Mouse (Mus musculus) lung, adult 2 months (tissue): ENCODE measurements around the gene Rad51c.

Experiments used
- CTCF ChIP-seq: fragments of 200-500 bp; IDR thresholded peaks from 2 replicates; pipeline ENCODE4 v1.5.1; 2011; ENCODE audit warnings: mild to moderate bottlenecking, low read length, control low read depth; ENCODE audit not compliant: insufficient read depth
- POLR2A ChIP-seq: fragments of 200-500 bp; IDR thresholded peaks from 2 replicates; pipeline ENCODE4 v1.6.1; 2011; ENCODE audit warnings: low read depth, mild to moderate bottlenecking, control low read depth, low read length, borderline replicate concordance; ENCODE audit errors: extremely low read depth

GRCm38 (mm10) chr11:87444735-87445428, 40.1 kb upstream of the Rad51c start:
- TF ChIP-seq CTCF = no peak
- TF ChIP-seq POLR2A = no peak
